Mouse (Mus musculus) liver, adult 2 months (tissue): ENCODE data around the gene Galnt12. TPM values are rescaled to one million over a fixed set of nuclear protein-coding genes. Genes with fewer than 3 reads are reported as not detected.

Source experiments
- DNase-seq: peaks from one replicate; pipeline ENCODE4 v3.0.0-alpha.2; 2011; ENCODE audit warnings: low read depth, low spot score; ENCODE audit errors: extremely low read depth
- H3K27ac ChIP-seq: fragments of 200-500 bp; replicated peaks from 2 replicates; pipeline ENCODE4 v1.5.1; 2012; ENCODE audit warnings: low read depth, mild to moderate bottlenecking, control low read depth, inconsistent platforms, low read length; ENCODE audit not compliant: insufficient read depth
- H3K27me3 ChIP-seq: fragments of 200-500 bp; 2 replicates; pipeline ENCODE4 v1.6.1; 2012; ENCODE audit warnings: mild to moderate bottlenecking, moderate library complexity, low read length, inconsistent platforms; ENCODE audit not compliant: control insufficient read depth, insufficient read depth
- H3K36me3 ChIP-seq: fragments of 200-500 bp; 2 replicates; pipeline ENCODE4 v1.6.1; 2012; ENCODE audit warnings: low read length, inconsistent platforms; ENCODE audit not compliant: control insufficient read depth, insufficient read depth
- H3K4me1 ChIP-seq: fragments of 200-500 bp; 2 replicates; pipeline ENCODE4 v1.6.1; 2011; ENCODE audit warnings: low read length; ENCODE audit not compliant: control insufficient read depth, insufficient read depth
- H3K4me3 ChIP-seq: fragments of 200-500 bp; 2 replicates; pipeline ENCODE4 v1.5.1; 2011; ENCODE audit warnings: low read depth, mild to moderate bottlenecking, control low read depth, low read length, moderate library complexity; ENCODE audit not compliant: insufficient read depth
- H3K79me2 ChIP-seq: fragments of 200-500 bp; 2 replicates; pipeline ENCODE4 v1.6.1; 2012; ENCODE audit warnings: inconsistent platforms, mild to moderate bottlenecking, low read length, moderate library complexity; ENCODE audit not compliant: control insufficient read depth, insufficient read depth
- H3K9ac ChIP-seq: fragments of 200-500 bp; 2 replicates; pipeline ENCODE4 v1.6.1; 2012; ENCODE audit warnings: low read depth, mild to moderate bottlenecking, control low read depth, inconsistent platforms, low read length
- CTCF ChIP-seq: fragments of 200-500 bp; IDR thresholded peaks from 2 replicates; pipeline ENCODE4 v1.5.1; 2011; ENCODE audit warnings: low read depth, low read length, control low read depth
- POLR2A ChIP-seq: fragments of 200-500 bp; IDR thresholded peaks from 2 replicates; pipeline ENCODE4 v1.6.1; 2011; ENCODE audit warnings: low read length, control low read depth; ENCODE audit not compliant: insufficient read depth; ENCODE audit errors: extremely low read depth
- WGBS: fragments of 180-500 bp; shearing (Covaris S2); methylation state at CpG from one replicate; pipeline ENCODE4 v1.1.7; 2018; 5-methylcytosine and 5-hydroxymethylcytosine counted together
- polyA plus RNA-seq: library from polyadenylated mRNA; depleted of rRNA; stranded (reverse); fragments of >200 nt; gene quantifications from 2 replicates; pipeline ENCODE4 v1.2.3, GENCODE M21; 2012; rRNA removed
- total RNA-seq: library from RNA; depleted of rRNA; stranded (reverse); fragments of >200 nt; gene quantifications from 2 replicates; pipeline ENCODE4 v1.2.3, GENCODE M21; 2014; rRNA removed

Gene Galnt12
- total RNA-seq (0.18 and 0.20 TPM in 2 replicates), polyA plus RNA-seq (0.21 and 0.22 TPM in 2 replicates)

- Histone ChIP-seq H3K4me3 (peak within 1 kb of the TSS; percentile 60), H3K9ac (peak within 1 kb of the TSS; percentile 40), H3K36me3 (no peaks in the 10 kb centered on the region), H3K27me3 (peaks cover 12% of the 10 kb centered on the region), H3K79me2 (no peaks in the 10 kb centered on the region), H3K27ac (no peak within 1 kb of the TSS), H3K4me1 (peaks cover 2% of the 10 kb centered on the region; the same call in 1 of the 2 replicates)
- peak; percentile 4 for DNase-seq
- 3% methylated on average over 72 of the region's 74 CpGs for WGBS
- TF ChIP-seq CTCF (no peak), POLR2A (no peak)
Observed at GRCm38 (mm10) chr4:47091493-47092386, at the start of gene Galnt12. Gene Galnt12, plus strand, starts transcription at chr4:47091909.

DNA sequence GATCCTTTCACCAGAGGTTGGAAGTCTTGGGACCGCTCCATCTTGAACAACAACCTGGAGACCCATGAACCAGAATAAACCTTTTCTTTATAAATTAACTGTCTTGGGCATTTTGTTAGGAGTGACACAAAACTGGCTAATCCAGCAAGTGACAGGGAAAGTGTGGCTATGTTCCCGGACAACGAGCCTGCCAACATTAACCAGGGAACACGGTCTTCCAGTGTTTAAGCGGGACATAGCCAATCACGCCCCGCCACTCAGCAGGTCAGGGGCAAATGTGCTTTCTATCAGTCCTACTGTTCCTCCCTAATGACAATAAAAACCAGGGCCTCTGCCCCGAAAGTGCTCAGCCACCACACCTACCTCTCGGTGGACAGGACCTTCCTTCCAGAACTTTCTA, 47.8 kb upstream of the Galnt12 start:
- Histone ChIP-seq H3K4me3 (no peak overlapping the region), H3K36me3 (no peaks in the 10 kb centered on the region), H3K27me3 (no peaks in the 10 kb centered on the region), H3K4me1 (no peaks in the 10 kb centered on the region), H3K79me2 (no peaks in the 10 kb centered on the region), H3K27ac (no peak overlapping the region), H3K9ac (no peak overlapping the region)
- no peak for DNase-seq
- TF ChIP-seq POLR2A (no peak), CTCF (no peak)
- 94% methylated on average over 9 of the region's 9 CpGs for WGBS

DNA sequence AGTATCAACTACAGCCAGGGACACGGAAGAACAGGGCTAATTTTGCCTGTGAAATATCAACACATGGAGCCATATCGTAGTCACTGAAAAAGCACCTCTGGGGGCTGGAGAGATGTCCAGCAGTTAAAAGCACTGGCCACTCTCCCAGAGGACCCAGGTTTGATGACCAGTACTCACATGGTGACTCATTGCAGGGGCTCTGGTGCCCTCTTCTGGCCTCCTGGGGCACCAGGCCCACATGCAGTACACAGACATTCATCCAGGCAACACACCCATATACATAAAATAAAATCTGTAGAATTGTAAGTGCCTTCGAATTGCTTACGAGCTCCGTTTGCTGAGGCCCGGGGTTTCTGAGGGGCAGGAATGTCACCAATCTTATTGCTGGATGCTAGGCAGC, 44.7 kb upstream of the Galnt12 start:
- Histone ChIP-seq H3K9ac (no peak overlapping the region), H3K79me2 (no peaks in the 10 kb centered on the region), H3K27me3 (no peaks in the 10 kb centered on the region), H3K36me3 (no peaks in the 10 kb centered on the region), H3K4me1 (no peaks in the 10 kb centered on the region), H3K4me3 (no peak overlapping the region), H3K27ac (no peak overlapping the region)
- DNase-seq: no peak
- WGBS: 92% methylated on average over 6 of the region's 6 CpGs
- no peak for TF ChIP-seq POLR2A
- peak; percentile 45 for TF ChIP-seq CTCF

DNA sequence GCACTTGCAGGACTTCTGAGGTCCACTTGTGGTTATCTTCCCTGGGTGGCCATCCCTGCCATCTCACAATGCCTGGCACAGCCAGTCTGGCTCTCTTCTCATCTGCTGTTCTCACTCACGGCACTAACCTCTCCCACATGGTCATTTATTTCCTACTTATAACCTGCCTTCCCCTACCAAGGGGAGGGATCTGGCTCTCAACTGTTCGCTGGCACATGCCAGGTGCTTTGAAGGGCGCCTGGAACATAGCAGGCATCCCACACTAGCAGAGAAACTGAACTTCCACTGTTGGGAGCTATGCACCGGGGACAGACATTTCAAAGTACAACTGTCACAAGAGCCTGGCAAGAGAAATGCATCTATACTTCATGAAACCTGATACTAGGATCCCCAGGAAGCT, 43.9 kb upstream of the Galnt12 start:
- Histone ChIP-seq H3K27me3 (no peaks in the 10 kb centered on the region), H3K9ac (no peak overlapping the region), H3K4me1 (no peaks in the 10 kb centered on the region), H3K36me3 (no peaks in the 10 kb centered on the region), H3K4me3 (no peak overlapping the region), H3K79me2 (no peaks in the 10 kb centered on the region), H3K27ac (no peak overlapping the region)
- WGBS: 76% methylated on average over 4 of the region's 4 CpGs
- no peak for DNase-seq
- no peak for TF ChIP-seq POLR2A
- TF ChIP-seq CTCF: no peak

DNA sequence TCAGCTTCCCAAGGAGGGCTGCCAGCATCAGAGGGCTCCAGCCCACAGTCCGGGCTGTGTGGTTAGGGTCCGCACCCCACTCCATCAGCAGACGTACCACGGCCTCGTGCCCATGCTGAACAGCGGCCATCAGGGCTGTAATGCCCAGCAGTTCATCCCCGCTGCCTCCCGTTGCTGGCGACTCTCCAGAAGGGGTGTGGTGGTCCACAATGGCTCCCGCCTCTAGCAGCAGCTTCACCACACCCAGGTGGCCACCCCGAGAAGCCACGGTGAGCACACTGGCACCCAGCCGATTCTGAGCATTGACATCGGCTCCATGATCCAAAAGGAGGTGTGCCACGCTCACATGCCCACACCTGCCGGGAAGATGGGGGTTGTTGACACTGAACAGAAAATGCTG, 42.5 kb upstream of the Galnt12 start:
- 95% methylated on average over 16 of the region's 16 CpGs for WGBS
- no peak for DNase-seq
- H3K79me2 ChIP-seq: no peaks in the 10 kb centered on the region

DNA sequence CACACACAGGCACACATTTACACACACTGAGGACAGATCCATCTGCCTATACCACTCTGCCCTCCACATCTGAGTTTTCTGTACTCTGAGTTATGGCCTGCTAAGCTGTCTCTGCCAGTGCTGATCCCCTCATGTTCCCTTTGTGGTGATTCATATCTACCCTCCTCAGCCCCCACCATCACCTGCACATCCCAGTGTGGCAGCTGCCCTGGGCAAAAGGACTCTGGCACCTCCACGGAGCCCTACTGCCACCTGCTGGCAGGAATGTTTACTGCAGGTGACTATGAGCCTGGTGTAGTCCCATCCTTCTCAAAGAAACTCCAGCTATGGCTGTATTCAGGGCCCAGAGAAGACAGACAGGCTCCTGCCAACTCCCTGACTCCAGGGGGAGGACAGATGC, 41.5 kb upstream of the Galnt12 start:
- no peaks in the 10 kb centered on the region for H3K79me2 ChIP-seq
- peak; percentile 34 for DNase-seq
- TF ChIP-seq CTCF: peak; percentile 92
- no peak for TF ChIP-seq POLR2A
- 0% methylated on average over 1 of the region's 1 CpGs for WGBS
- no peaks in the 10 kb centered on the region for H3K36me3 ChIP-seq
- no peak overlapping the region for H3K4me3 ChIP-seq
- no peak overlapping the region for H3K27ac ChIP-seq
- H3K9ac ChIP-seq: no peak overlapping the region
- H3K4me1 ChIP-seq: no peaks in the 10 kb centered on the region
- no peaks in the 10 kb centered on the region for H3K27me3 ChIP-seq

More for the DNA sequence above, 42.5 kb upstream of the Galnt12 start:
- Histone ChIP-seq H3K4me1 (no peaks in the 10 kb centered on the region), H3K9ac (no peak overlapping the region), H3K27ac (no peak overlapping the region), H3K4me3 (no peak overlapping the region), H3K27me3 (no peaks in the 10 kb centered on the region), H3K36me3 (no peaks in the 10 kb centered on the region)
- TF ChIP-seq POLR2A (no peak), CTCF (no peak)
